Mouse (Mus musculus) spleen, adult 2 months (tissue): ENCODE data around the gene Snx27. TPM values are rescaled to one million over a fixed set of nuclear protein-coding genes. Genes with fewer than 3 reads are reported as not detected.
A peak's percentile ranks its signal among the peaks of the same experiment; 100 is the strongest.

ENCODE experiments used
- DNase-seq, 2 experiments: peaks; one replicate each; pipeline versions ENCODE4 v3.0.0 to v3.0.0-alpha.2; 2012 to 2021; ENCODE audit warnings: low spot score in 2 of 2, low read depth in 1 of 2
- H3K27ac ChIP-seq: fragments of 200-500 bp; 2 replicates; pipeline ENCODE4 v1.5.1; 2012; ENCODE audit warnings: low read length, inconsistent platforms; ENCODE audit not compliant: insufficient read depth
- H3K27me3 ChIP-seq: fragments of 200-500 bp; 2 replicates; pipeline ENCODE4 v1.6.1; 2012; ENCODE audit warnings: mild to moderate bottlenecking, moderate library complexity, low read length, inconsistent platforms; ENCODE audit not compliant: control insufficient read depth, insufficient read depth
- H3K36me3 ChIP-seq: fragments of 200-500 bp; 2 replicates; pipeline ENCODE4 v1.6.1; 2012; ENCODE audit warnings: mild to moderate bottlenecking, low read length, inconsistent platforms; ENCODE audit not compliant: control insufficient read depth, insufficient read depth
- H3K4me1 ChIP-seq: fragments of 200-500 bp; 2 replicates; pipeline ENCODE4 v1.6.1; 2011; ENCODE audit warnings: inconsistent platforms; ENCODE audit not compliant: control insufficient read depth, insufficient read depth, insufficient read length
- H3K4me3 ChIP-seq: fragments of 200-500 bp; 2 replicates; pipeline ENCODE4 v1.5.1; 2011; ENCODE audit warnings: mild to moderate bottlenecking, inconsistent platforms; ENCODE audit not compliant: insufficient read depth, insufficient read length; ENCODE audit errors: extremely low read depth
- CTCF ChIP-seq: fragments of 200-500 bp; IDR thresholded peaks from 2 replicates; pipeline ENCODE4 v1.5.1; 2011; ENCODE audit warnings: mild to moderate bottlenecking, inconsistent platforms; ENCODE audit not compliant: insufficient read depth, insufficient read length, insufficient replicate concordance; ENCODE audit errors: extremely low read depth
- POLR2A ChIP-seq: fragments of 200-500 bp; IDR thresholded peaks from 2 replicates; pipeline ENCODE4 v1.6.1; 2011; ENCODE audit warnings: low read depth, low read length, inconsistent platforms
- WGBS: fragments of 180-500 bp; shearing (Covaris S2); methylation state at CpG from one replicate; pipeline ENCODE4 v1.1.7; 2018; 5-methylcytosine and 5-hydroxymethylcytosine counted together
- polyA plus RNA-seq: library from polyadenylated mRNA; depleted of rRNA; stranded (reverse); fragments of >200 nt; gene quantifications from 2 replicates; pipeline ENCODE4 v1.2.3, GENCODE M21; 2012

Gene Snx27
- polyA plus RNA-seq, 1 experiment = 5.4 TPM

GRCm38 (mm10) chr3:94549041-94549440 is 33.5 kb downstream of the Snx27 start:
- no peak for DNase-seq
- Histone ChIP-seq H3K27me3 (no peaks in the 10 kb centered on the region), H3K4me3 (no peak overlapping the region), H3K36me3 (no peaks in the 10 kb centered on the region), H3K27ac (no peak overlapping the region), H3K4me1 (no peaks in the 10 kb centered on the region)
- TF ChIP-seq POLR2A (no peak), CTCF (no peak)
- WGBS = 75% methylated on average over 2 of the region's 2 CpGs

DNA sequence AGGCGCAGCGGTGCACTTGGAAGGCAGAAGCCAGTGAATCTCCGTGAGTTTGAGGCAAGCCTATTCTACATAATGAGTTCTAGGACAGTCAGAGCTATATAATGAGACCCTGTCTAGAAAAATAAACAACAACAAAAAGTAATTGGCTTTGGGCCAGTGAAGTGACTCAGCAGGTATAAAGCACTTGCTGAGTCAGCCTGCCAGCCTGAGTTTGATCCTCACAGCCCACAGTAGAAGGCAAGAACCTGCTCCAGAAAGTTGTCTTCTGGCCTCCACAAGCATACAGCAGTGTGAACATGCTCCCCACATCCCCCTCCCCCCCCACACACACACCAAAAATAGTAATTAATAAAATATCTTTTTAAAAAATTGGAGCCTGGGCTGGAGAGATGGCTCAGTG is 45.3 kb downstream of the Snx27 start:
- TF ChIP-seq POLR2A (no peak), CTCF (no peak)
- Histone ChIP-seq H3K4me1 (no peaks in the 10 kb centered on the region), H3K36me3 (no peaks in the 10 kb centered on the region), H3K27me3 (no peaks in the 10 kb centered on the region), H3K27ac (no peak overlapping the region), H3K4me3 (no peak overlapping the region)
- no peak for DNase-seq
- 98% methylated on average over 3 of the region's 3 CpGs for WGBS

DNA sequence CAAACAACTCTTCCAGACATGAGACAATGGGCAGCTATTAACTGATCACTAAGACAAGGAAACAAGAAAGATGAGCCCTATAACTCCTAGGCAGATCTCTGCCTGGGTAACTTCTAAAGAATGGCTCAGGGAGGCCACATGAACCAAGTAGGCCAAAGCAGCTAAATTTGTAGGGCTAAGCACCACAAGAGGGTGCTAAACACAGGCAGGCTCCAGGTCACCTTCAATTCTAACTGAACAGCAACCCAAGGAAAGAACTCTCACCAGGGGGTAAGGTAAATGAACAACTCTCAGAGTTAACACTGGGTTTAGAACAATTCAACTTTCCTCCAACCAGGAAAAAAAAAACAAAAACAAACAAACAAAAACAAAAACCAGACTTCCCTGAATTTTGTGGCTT is 48.5 kb downstream of the Snx27 start:
- no peak overlapping the region for H3K4me3 ChIP-seq
- no peaks in the 10 kb centered on the region for H3K27me3 ChIP-seq
- no peaks in the 10 kb centered on the region for H3K4me1 ChIP-seq
- H3K27ac ChIP-seq = no peak overlapping the region
- H3K36me3 ChIP-seq = peaks cover 6% of the 10 kb centered on the region; the same call in 1 of the 2 replicates
- TF ChIP-seq CTCF = peak; percentile 13; the same call in 1 of the 2 replicates
- no peak for TF ChIP-seq POLR2A
- peak; percentile 7 to 9 for DNase-seq

DNA sequence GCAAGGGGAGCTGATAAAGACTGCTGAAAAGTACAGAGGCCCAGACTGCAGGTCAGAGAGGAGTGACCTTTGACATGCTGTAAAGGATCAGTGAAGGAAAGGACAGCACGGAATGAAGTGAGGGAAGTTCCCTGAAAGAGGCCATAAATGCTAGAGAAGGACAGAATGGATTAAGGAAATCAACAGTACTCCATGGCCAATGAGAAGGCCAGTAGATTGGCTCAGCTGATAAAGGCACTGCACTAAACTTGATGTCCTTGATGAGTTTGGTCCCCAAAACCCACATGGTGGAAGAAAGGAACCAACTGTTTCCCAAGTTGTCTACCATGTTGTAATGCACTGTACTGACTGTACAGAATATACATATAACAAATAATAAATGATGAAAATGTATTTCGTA is 55.8 kb downstream of the Snx27 start:
- H3K4me1 ChIP-seq = no peaks in the 10 kb centered on the region
- DNase-seq = no peak
- no peak overlapping the region for H3K4me3 ChIP-seq
- H3K36me3 ChIP-seq = peaks cover 14% of the 10 kb centered on the region; the same call in 1 of the 2 replicates
- no peaks in the 10 kb centered on the region for H3K27me3 ChIP-seq
- no peak overlapping the region for H3K27ac ChIP-seq
- WGBS = 96% methylated on average over 2 of the region's 2 CpGs
- TF ChIP-seq POLR2A (no peak), CTCF (no peak)

GRCm38 (mm10) chr3:94506664-94507063 is 75.9 kb downstream of the Snx27 start:
- Histone ChIP-seq H3K27me3 (no peaks in the 10 kb centered on the region), H3K27ac (no peak overlapping the region), H3K4me3 (no peak overlapping the region), H3K4me1 (no peaks in the 10 kb centered on the region), H3K36me3 (peaks cover 11% of the 10 kb centered on the region)
- no peak for DNase-seq
- WGBS = 98% methylated on average over 1 of the region's 1 CpGs
- TF ChIP-seq POLR2A = no peak
- TF ChIP-seq CTCF = no peak

GRCm38 (mm10) chr3:94502243-94502642 is 80.3 kb downstream of the Snx27 start:
- Histone ChIP-seq H3K4me3 (no peak overlapping the region), H3K27ac (no peak overlapping the region), H3K36me3 (peaks cover 13% of the 10 kb centered on the region), H3K4me1 (no peaks in the 10 kb centered on the region), H3K27me3 (no peaks in the 10 kb centered on the region)
- no peak for TF ChIP-seq CTCF
- TF ChIP-seq POLR2A = no peak
- 95% methylated on average over 3 of the region's 3 CpGs for WGBS
- no peak for DNase-seq

- DNase-seq = no peak
- Histone ChIP-seq H3K36me3 (peaks cover 15% of the 10 kb centered on the region), H3K4me3 (no peak overlapping the region), H3K4me1 (no peaks in the 10 kb centered on the region), H3K27me3 (no peaks in the 10 kb centered on the region), H3K27ac (no peak overlapping the region)
- 90% methylated on average over 4 of the region's 4 CpGs for WGBS
- TF ChIP-seq CTCF = no peak
- TF ChIP-seq POLR2A = no peak
These were observed 85.4 kb downstream of the Snx27 start for GRCm38 (mm10) chr3:94497162-94497561.

DNA sequence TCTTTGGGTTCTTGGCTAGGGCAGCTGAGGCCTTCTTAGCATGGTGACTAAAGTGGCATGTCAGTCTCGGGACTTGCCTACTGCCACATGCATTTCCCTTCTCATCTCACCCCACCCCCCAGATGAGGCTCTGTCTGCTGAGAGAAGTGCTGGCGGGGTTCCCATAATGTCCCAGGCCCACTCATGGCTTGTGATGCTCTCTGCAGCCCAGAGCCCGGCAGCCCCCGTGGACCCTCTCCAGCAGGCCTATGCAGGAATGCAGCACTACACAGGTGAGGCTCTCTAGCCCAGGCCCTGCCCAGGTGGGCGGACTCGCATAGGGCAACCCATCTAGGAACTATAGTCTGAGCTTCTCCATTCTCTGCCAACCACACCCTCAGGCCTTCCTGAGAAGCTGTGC is 94.9 kb downstream of the Snx27 start:
- TF ChIP-seq POLR2A = no peak
- no peak for TF ChIP-seq CTCF

More for the DNA sequence above, 94.9 kb downstream of the Snx27 start:
- H3K4me1 ChIP-seq = no peaks in the 10 kb centered on the region
- 78% methylated on average over 6 of the region's 6 CpGs for WGBS
- H3K27ac ChIP-seq = no peak overlapping the region
- no peaks in the 10 kb centered on the region for H3K27me3 ChIP-seq
- no peaks in the 10 kb centered on the region for H3K36me3 ChIP-seq
- DNase-seq = no peak
- H3K4me3 ChIP-seq = no peak overlapping the region
